Mouse (Mus musculus) MEL (cell line): ENCODE data around the gene Gckr. TPM values are rescaled to one million over a fixed set of nuclear protein-coding genes. Genes with fewer than 3 reads are reported as not detected.

Experiments used
- DNase-seq: peaks from one replicate; pipeline ENCODE4 v3.0.0; 2011; ENCODE audit warnings: low read depth, low spot score
- H3K27ac ChIP-seq: 2 replicates; pipeline ENCODE4 v1.5.1; 2012; ENCODE audit warnings: low read depth, mild to moderate bottlenecking, control low read depth, low read length, moderate library complexity; ENCODE audit not compliant: control insufficient read depth
- H3K27me3 ChIP-seq, 2 experiments: fragments of 150-350 bp in 1 of 2; sonication (generic) in 1 of 2; 2 replicates each; pipeline ENCODE4 v1.6.1; 2012; ENCODE audit warnings: low read length in 2 of 2, mild to moderate bottlenecking in 2 of 2, improper control_type of control experiment in 1 of 2, moderate library complexity in 1 of 2; ENCODE audit not compliant: insufficient read depth in 2 of 2, control insufficient read depth in 1 of 2
- H3K36me3 ChIP-seq, 2 experiments: 2 replicates each; pipeline ENCODE4 v1.6.1; 2012 to 2014; ENCODE audit warnings: low read length in 2 of 2, improper control_type of control experiment in 1 of 2, inconsistent platforms in 1 of 2, mild to moderate bottlenecking in 1 of 2; ENCODE audit not compliant: insufficient read depth in 2 of 2, control insufficient read depth in 1 of 2
- H3K4me1 ChIP-seq, 2 experiments: fragments of 150-350 bp in 1 of 2; sonication (generic) in 1 of 2; 2 replicates each; pipeline ENCODE4 v1.6.1; 2012; ENCODE audit warnings: low read length in 2 of 2, improper control_type of control experiment in 1 of 2, mild to moderate bottlenecking in 1 of 2; ENCODE audit not compliant: insufficient read depth in 2 of 2, control insufficient read depth in 1 of 2
- H3K4me3 ChIP-seq, 2 experiments: fragments of 150-350 bp in 1 of 2; sonication (generic) in 1 of 2; 2 replicates each; pipeline ENCODE4 v1.5.1; 2012; ENCODE audit warnings: low read depth in 2 of 2, low read length in 2 of 2, mild to moderate bottlenecking in 2 of 2, moderate library complexity in 2 of 2, control low read depth in 1 of 2, improper control_type of control experiment in 1 of 2; ENCODE audit not compliant: control insufficient read depth in 1 of 2, insufficient read depth in 1 of 2
- H3K79me2 ChIP-seq: 2 replicates; pipeline ENCODE4 v1.6.1; 2012; ENCODE audit warnings: mild to moderate bottlenecking, low read length, moderate library complexity; ENCODE audit not compliant: control insufficient read depth, poor library complexity, insufficient read depth
- H3K9ac ChIP-seq: 2 replicates; pipeline ENCODE4 v1.6.1; 2012; ENCODE audit warnings: low read depth, mild to moderate bottlenecking, control low read depth, low read length, moderate library complexity; ENCODE audit not compliant: control insufficient read depth, poor library complexity, severe bottlenecking
- H3K9me3 ChIP-seq: fragments of 150-350 bp; sonication (generic); replicated peaks from 2 replicates; pipeline ENCODE4 v1.6.1; 2012; ENCODE audit warnings: mild to moderate bottlenecking, low read length, improper control_type of control experiment, moderate library complexity; ENCODE audit not compliant: insufficient read depth
- CHD1 ChIP-seq: IDR thresholded peaks from 2 replicates; pipeline ENCODE4 v1.6.1; 2012; ENCODE audit warnings: low read depth, mild to moderate bottlenecking, inconsistent platforms, low read length, improper control_type of control experiment
- E2F4 ChIP-seq: IDR thresholded peaks from 2 replicates; pipeline ENCODE4 v1.6.1; 2011; ENCODE audit warnings: low read depth, low read length, improper control_type of control experiment, borderline replicate concordance
- ELF1 ChIP-seq: IDR thresholded peaks from 2 replicates; pipeline ENCODE4 v1.6.1; 2014; ENCODE audit warnings: low read depth, mild to moderate bottlenecking, inconsistent platforms, low read length, improper control_type of control experiment, moderate library complexity
- ETS1 ChIP-seq: IDR thresholded peaks from 2 replicates; pipeline ENCODE4 v1.6.1; 2012; ENCODE audit warnings: low read depth, mild to moderate bottlenecking, inconsistent platforms, low read length, improper control_type of control experiment, moderate library complexity
- GATA1 ChIP-seq: IDR thresholded peaks from 2 replicates; pipeline ENCODE4 v1.6.1; 2011; ENCODE audit warnings: low read depth, low read length, improper control_type of control experiment
- KAT2A ChIP-seq: conservative IDR thresholded peaks from 2 replicates; pipeline ENCODE4 v1.6.1; 2012; ENCODE audit warnings: low read depth, low read length, improper control_type of control experiment, inconsistent platforms
- MAFK ChIP-seq: IDR thresholded peaks from 2 replicates; pipeline ENCODE4 v1.6.1; 2011; ENCODE audit warnings: low read depth, mild to moderate bottlenecking, low read length, improper control_type of control experiment, borderline replicate concordance
- MAX ChIP-seq: IDR thresholded peaks from 2 replicates; pipeline ENCODE4 v1.6.1; 2011; ENCODE audit warnings: low read length, improper control_type of control experiment
- POLR2A ChIP-seq, 2 experiments: IDR thresholded peaks; 2 replicates each; pipeline ENCODE4 v1.6.1; 2011 to 2012; ENCODE audit warnings: low read length in 2 of 2, mild to moderate bottlenecking in 2 of 2, control low read depth in 1 of 2, improper control_type of control experiment in 1 of 2, low read depth in 1 of 2, moderate library complexity in 1 of 2; ENCODE audit not compliant: control insufficient read depth in 1 of 2, insufficient read depth in 1 of 2, poor library complexity in 1 of 2
- POLR2AphosphoS2 ChIP-seq: IDR thresholded peaks from 2 replicates; pipeline ENCODE4 v1.6.1; 2011; ENCODE audit warnings: low read length, improper control_type of control experiment
- RAD21 ChIP-seq: IDR thresholded peaks from 2 replicates; pipeline ENCODE4 v1.6.1; 2011; ENCODE audit warnings: mild to moderate bottlenecking, low read depth, low read length, improper control_type of control experiment
- RCOR1 ChIP-seq: IDR thresholded peaks from 2 replicates; pipeline ENCODE4 v1.6.1; 2012; ENCODE audit warnings: low read depth, mild to moderate bottlenecking, inconsistent platforms, low read length, improper control_type of control experiment
- SIN3A ChIP-seq: IDR thresholded peaks from 2 replicates; pipeline ENCODE4 v1.6.1; 2012; ENCODE audit warnings: low read length, improper control_type of control experiment, inconsistent platforms
- TCF12 ChIP-seq: IDR thresholded peaks from 2 replicates; pipeline ENCODE4 v1.6.1; 2014; ENCODE audit warnings: low read depth, mild to moderate bottlenecking, inconsistent platforms, low read length, improper control_type of control experiment, moderate library complexity
- USF1 ChIP-seq: IDR thresholded peaks from 2 replicates; pipeline ENCODE4 v1.6.1; 2014; ENCODE audit warnings: low read depth, mild to moderate bottlenecking, inconsistent platforms, low read length, improper control_type of control experiment, moderate library complexity
- USF2 ChIP-seq, 2 experiments: IDR thresholded peaks; 2 replicates each; pipeline ENCODE4 v1.6.1; 2011 to 2012; ENCODE audit warnings: improper control_type of control experiment in 2 of 2, low read length in 2 of 2, borderline replicate concordance in 1 of 2, inconsistent platforms in 1 of 2, low read depth in 1 of 2, mild to moderate bottlenecking in 1 of 2; ENCODE audit not compliant: insufficient read depth in 1 of 2
- ZKSCAN1 ChIP-seq: IDR thresholded peaks from 2 replicates; pipeline ENCODE4 v1.6.1; 2012; ENCODE audit warnings: low read depth, mild to moderate bottlenecking, inconsistent platforms, low read length, improper control_type of control experiment, moderate library complexity
- polyA plus RNA-seq, 2 experiments: library from polyadenylated mRNA; stranded (reverse) in 1 of 2; unstranded in 1 of 2; fragments of >175 nt in 1 of 2; fragments of >200 nt in 1 of 2; gene quantifications; 2 replicates each; pipeline versions ENCODE4 v1.2.1 to v1.2.4; 2012; ENCODE audit warnings: low replicate concordance in 2 of 2, low read depth in 1 of 2; ENCODE audit not compliant: insufficient read length in 2 of 2, insufficient read depth in 1 of 2, missing spikeins in 1 of 2
- total RNA-seq: library from RNA; depleted of rRNA; stranded (reverse); fragments of 300-350 nt; gene quantifications from 2 replicates; pipeline ENCODE4 v1.2.3, GENCODE M21; 2012; rRNA removed

Gene Gckr
- total RNA-seq (0.04 TPM in 1 of 2 replicates, not detected in the other), polyA plus RNA-seq (under 1 TPM in 1 of 2 experiments, not detected in 1; 0.19 TPM)

DNA sequence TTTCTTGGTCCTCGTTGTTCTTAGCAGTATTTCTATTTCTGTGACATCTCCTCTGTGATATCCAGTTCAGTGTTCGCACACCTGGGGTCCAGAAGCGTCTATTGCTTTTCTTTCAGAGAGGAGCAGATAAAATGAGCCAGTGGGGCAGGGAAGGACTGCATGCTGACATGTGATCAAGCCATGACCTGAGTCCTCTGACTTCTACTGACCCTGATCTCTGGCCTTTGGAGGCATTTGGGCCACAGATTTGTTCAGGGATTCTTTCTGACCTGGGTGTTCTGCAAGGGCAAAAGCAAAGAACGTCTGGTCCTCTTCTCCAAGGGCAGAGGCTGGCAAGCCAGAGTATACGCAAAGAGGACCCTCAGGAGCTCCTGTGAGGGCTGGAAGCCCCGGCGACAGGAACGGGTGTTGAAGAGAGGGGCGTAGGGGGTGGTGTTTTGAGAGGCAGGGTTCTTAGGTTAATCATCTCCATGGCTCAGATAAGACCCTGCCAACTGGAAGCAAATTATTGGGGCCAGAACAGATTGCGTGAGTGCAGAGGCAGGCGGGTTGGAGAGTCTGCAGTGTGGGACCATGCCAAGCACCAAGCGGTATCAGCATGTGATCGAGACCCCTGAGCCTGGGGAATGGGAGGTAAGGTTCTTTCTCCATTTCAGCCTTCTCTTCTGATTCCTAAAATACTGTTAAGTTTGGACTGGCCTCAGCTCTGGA is at the start of gene Gckr:
TSS of gene Gckr (plus strand) at position 397 of the 711 bp plus-strand sequence.
- TF ChIP-seq ELF1: no peak
- TF ChIP-seq POLR2AphosphoS2: no peak
- TF ChIP-seq MAX: no peak
- no peak for TF ChIP-seq RCOR1
- TF ChIP-seq MAFK: no peak
- TF ChIP-seq E2F4: no peak
- no peak for TF ChIP-seq USF1
- no peak for TF ChIP-seq GATA1
- no peak for TF ChIP-seq USF2 (IDR thresholded peaks at IDR 0.05; ENCODE audit: borderline replicate concordance in 1 of 2, insufficient read depth in 1 of 2, low read depth in 1 of 2, low read length in 2 of 2)
- TF ChIP-seq CHD1: no peak
- no peak for TF ChIP-seq TCF12
- TF ChIP-seq KAT2A: no peak
- TF ChIP-seq RAD21: no peak
- TF ChIP-seq POLR2A (IDR thresholded peaks at IDR 0.05; ENCODE audit: control insufficient read depth in 1 of 2, insufficient read depth in 1 of 2, low read depth in 1 of 2, low read length in 2 of 2, poor library complexity in 1 of 2): no peak
- Histone ChIP-seq H3K4me1 (0 out of 4 replicates have a peak, but pooled peaks cover 0 to 7% of the 10 kb centered on the region in 2 experiments), H3K27ac (no peak within 1 kb of the TSS), H3K9ac (no peak within 1 kb of the TSS), H3K27me3 (peaks cover 4 to 6% of the 10 kb centered on the region in 2 experiments), H3K36me3 (peaks cover 0 to 6% of the 10 kb centered on the region in 2 experiments; a peak in 2 of 4 replicates), H3K9me3 (no peaks in the 10 kb centered on the region), H3K4me3 (no peak within 1 kb of the TSS), H3K79me2 (no peaks in the 10 kb centered on the region)
- no peak for DNase-seq

DNA sequence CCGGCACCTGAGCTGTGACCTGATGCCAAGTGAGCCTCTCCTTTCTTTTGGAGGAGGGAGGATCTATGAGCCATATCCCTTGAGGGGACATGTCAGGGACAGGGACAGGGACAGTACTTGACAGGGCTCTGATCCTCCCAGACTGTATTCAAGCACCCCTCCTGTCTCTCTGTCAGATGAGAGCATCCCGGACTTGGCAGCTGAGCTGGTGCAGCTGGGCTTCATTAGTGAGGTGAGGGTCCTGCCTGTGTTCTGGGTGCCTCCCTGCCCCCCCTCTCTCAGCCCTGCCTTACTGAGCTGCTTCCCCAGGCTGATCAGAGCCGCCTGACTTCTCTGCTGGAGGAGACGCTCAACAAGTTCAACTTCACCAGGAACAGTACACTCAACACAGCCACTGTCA is 46.5 kb upstream of the Gckr start:
- TF ChIP-seq ZKSCAN1: no peak
- TF ChIP-seq SIN3A: no peak
- no peak for TF ChIP-seq ETS1
- TF ChIP-seq CHD1: no peak
- no peak for DNase-seq
- no peaks in the 10 kb centered on the region for H3K4me1 ChIP-seq
- H3K9ac ChIP-seq: no peak overlapping the region
- H3K27ac ChIP-seq: no peak overlapping the region
- H3K79me2 ChIP-seq: no peaks in the 10 kb centered on the region
- no peak overlapping the region for H3K4me3 ChIP-seq
- H3K27me3 ChIP-seq: no peaks in the 10 kb centered on the region
- H3K9me3 ChIP-seq: no peaks in the 10 kb centered on the region
- H3K36me3 ChIP-seq: peaks cover 0 to 19% of the 10 kb centered on the region in 2 experiments; a peak in 2 of 4 replicates
